ENCODE assay signal across 8 mouse cellular contexts in genomic region chr4:133087835-133088234, GRCm38 (mm10). TPM values are rescaled to one million over a fixed set of nuclear protein-coding genes. Genes with fewer than 3 reads are reported as not detected.
A peak's percentile ranks its signal among the peaks of the same experiment; 100 is the strongest.
DNase-seq lines count a peak whose midpoint lies in the region; ATAC-seq lines count a peak whose summit lies in the region.

No protein-coding gene starts in this region.

- 14% methylated on average over 8 of the region's 8 CpGs for WGBS in kidney, embryonic 16.5 days

- H3K9me3 ChIP-seq in kidney, embryonic 16.5 days (ENCODE audit: low read length), result no peaks in the 10 kb centered on the region

- peak overlapping the region; percentile 89 for H3K27ac ChIP-seq in kidney, embryonic 16.5 days (ENCODE audit: low read length)

- peak overlapping the region; percentile 49 for H3K9ac ChIP-seq in kidney, embryonic 16.5 days (replicated peaks; ENCODE audit: low read length)

- DNase-seq in kidney, adult 9 months, result no peak
- peak; percentile 99 for DNase-seq in heart, adult 11 months
- peak; percentile 78 for DNase-seq in kidney, postnatal 10 days
- peak; percentile 77 for DNase-seq in skeletal muscle tissue, adult 2 months (ENCODE audit: low read depth, low spot score)
- DNase-seq in spleen, postnatal 36 days (ENCODE audit: low spot score in 2 of 2), result no peak
- DNase-seq in right cerebral cortex, postnatal 4 days, result no peak

- no peak overlapping the region for H3K4me3 ChIP-seq in kidney, embryonic 16.5 days (ENCODE audit: low read length)

- no peaks in the 10 kb centered on the region for H3K36me3 ChIP-seq in kidney, embryonic 16.5 days (ENCODE audit: insufficient read depth, low read length)

- no peak overlapping the region for H3K4me2 ChIP-seq in kidney, embryonic 16.5 days (replicated peaks; ENCODE audit: low read depth, low read length)

- H3K27me3 ChIP-seq in kidney, embryonic 16.5 days (ENCODE audit: insufficient read depth, low read length), result no peaks in the 10 kb centered on the region

- no peak for ATAC-seq in kidney, embryonic 16.5 days (ENCODE audit: low FRiP score, low TSS enrichment)
- ATAC-seq in granulocyte monocyte progenitor cell, adult 5-6 weeks (replicated peaks; ENCODE audit: poor library complexity, severe bottlenecking), result no peak

- peaks cover 84% of the 10 kb centered on the region for H3K4me1 ChIP-seq in kidney, embryonic 16.5 days (ENCODE audit: insufficient read depth, low read length)

RNA-seq across cellular contexts. Expression of gene Wasf2, which starts 42.5 kb away (rescaled TPM):
- 77.4 and 102 TPM in 2 replicates for polyA plus RNA-seq in kidney, embryonic 16.5 days (2015; fragmentation: Nextera tagmentation; extraction: Ambion mirVana)
- total RNA-seq in granulocyte monocyte progenitor cell, adult 5-6 weeks (2014; fragmentation: Nextera tagmentation), result 109 and 147 TPM in 2 replicates
- total RNA-seq in granulocyte monocyte progenitor cell, adult 5-6 weeks (2017), result 34.1 and 37.3 TPM in 2 replicates

Comparison
In these comparisons a context has a peak if more than half of its experiments do, and no peak if none do; other contexts are left out.
1. DNase-seq: peak in heart, adult 11 months (single experiment), kidney, postnatal 10 days (single experiment) and skeletal muscle tissue, adult 2 months (single experiment); none in kidney, adult 9 months (single experiment), spleen, postnatal 36 days (0 of 2) and right cerebral cortex, postnatal 4 days (single experiment).